Mouse (Mus musculus) urinary bladder, postnatal 10 days (tissue): ENCODE measurements at regions not wholly inside any gene's neighbourhood (a gene's known extent, or its start where the extent isn't known, plus 50 kb on each side); places are given as distances from the start of the nearest gene placed in this dataset.

Experiments used
- DNase-seq: peaks from one replicate; pipeline ENCODE4 v3.0.0; 2022; ENCODE audit warnings: low spot score

- no peak for DNase-seq
Measured at GRCm38 (mm10) chr4:124542696-124543095, 67.9 kb downstream of the 3100002H09Rik start.

- no peak for DNase-seq
Measured at GRCm38 (mm10) chr4:124538471-124538870, 72.1 kb downstream of the 3100002H09Rik start.

- DNase-seq, result no peak
Measured at GRCm38 (mm10) chr4:124537681-124538080, 72.9 kb downstream of the 3100002H09Rik start.

GRCm38 (mm10) chr4:124533614-124534013 is 77.0 kb downstream of the 3100002H09Rik start:
- DNase-seq, result no peak

- DNase-seq, result no peak
Measured at GRCm38 (mm10) chr4:124530596-124530995, 80.0 kb downstream of the 3100002H09Rik start.

GRCm38 (mm10) chr4:124526822-124527221 is 83.8 kb downstream of the 3100002H09Rik start:
- DNase-seq, result no peak

GRCm38 (mm10) chr4:124526362-124526761 is 84.2 kb downstream of the 3100002H09Rik start:
- DNase-seq, result no peak

- no peak for DNase-seq
Measured at GRCm38 (mm10) chr4:124520309-124520708, 90.3 kb downstream of the 3100002H09Rik start.

GRCm38 (mm10) chr4:124511761-124512160 is 98.8 kb downstream of the 3100002H09Rik start:
- DNase-seq, result no peak

GRCm38 (mm10) chr4:124510816-124511215 is 99.8 kb downstream of the 3100002H09Rik start:
- no peak for DNase-seq

- DNase-seq, result no peak
Measured at GRCm38 (mm10) chr4:124509695-124510094, 100.9 kb downstream of the 3100002H09Rik start.

- DNase-seq, result no peak
Measured at GRCm38 (mm10) chr4:124506083-124506647, 104.4 kb downstream of the 3100002H09Rik start.

- DNase-seq, result no peak
Measured at GRCm38 (mm10) chr4:124501785-124502184, 108.8 kb downstream of the 3100002H09Rik start.

GRCm38 (mm10) chr4:124498043-124498442 is 112.6 kb downstream of the 3100002H09Rik start:
- DNase-seq, result no peak

GRCm38 (mm10) chr4:124485941-124486581 is 124.5 kb downstream of the 3100002H09Rik start:
- no peak for DNase-seq

GRCm38 (mm10) chr4:124484613-124485586 is 125.7 kb downstream of the 3100002H09Rik start:
- no peak for DNase-seq

- no peak for DNase-seq
Measured at GRCm38 (mm10) chr4:124477870-124478301, 132.7 kb downstream of the 3100002H09Rik start.

GRCm38 (mm10) chr4:124477359-124477868 is 133.2 kb downstream of the 3100002H09Rik start:
- DNase-seq, result no peak

GRCm38 (mm10) chr4:124465229-124465820 is 145.3 kb downstream of the 3100002H09Rik start:
- DNase-seq, result no peak

GRCm38 (mm10) chr4:124455511-124456338 is 154.9 kb downstream of the 3100002H09Rik start:
- no peak for DNase-seq

- DNase-seq, result no peak
Measured at GRCm38 (mm10) chr4:124451131-124451530, 159.5 kb downstream of the 3100002H09Rik start.
